Comparison of ENCODE assay signal across 11 mouse cellular contexts in genomic region chr14:54176469-54176868, GRCm38 (mm10).
A peak's percentile ranks its signal among the peaks of the same experiment; 100 is the strongest.
DNase-seq lines count a peak whose midpoint lies in the region; ATAC-seq lines count a peak whose summit lies in the region.
"Had no signal": no experiment of that assay in that cellular context is flagged by ENCODE, and none has a peak within 500 bp of the region (broad histone marks: within the 10 kb centered on the region; RNA-seq: fewer than 3 reads in every experiment).

No protein-coding gene starts in this region.

- peaks cover 4% of the 10 kb centered on the region; the same call in 1 of the 2 replicates for H3K4me1 ChIP-seq in liver, embryonic 11.5 days (replicated peaks; ENCODE audit: control insufficient read depth, insufficient read depth, low read length)
- no peaks in the 10 kb centered on the region for H3K4me1 ChIP-seq in hindbrain, embryonic 11.5 days (replicated peaks; ENCODE audit: control insufficient read depth, insufficient read depth, low read length)
- peaks cover 12% of the 10 kb centered on the region; the same call in 1 of the 2 replicates for H3K4me1 ChIP-seq in neural tube, embryonic 15.5 days
- H3K4me1 ChIP-seq in forebrain, embryonic 11.5 days (replicated peaks; ENCODE audit: control insufficient read depth, insufficient read depth, low read length) = no peaks in the 10 kb centered on the region

- WGBS in liver, embryonic 11.5 days = 25% methylated on average over 14 of the region's 14 CpGs
- WGBS in hindbrain, embryonic 11.5 days = 39% methylated on average over 14 of the region's 14 CpGs
- WGBS in neural tube, embryonic 15.5 days = 29% methylated on average over 14 of the region's 14 CpGs
- 56% methylated on average over 14 of the region's 14 CpGs for WGBS in forebrain, embryonic 11.5 days

- H3K4me2 ChIP-seq in liver, embryonic 11.5 days = no peak overlapping the region
- H3K4me2 ChIP-seq in hindbrain, embryonic 11.5 days (replicated peaks; ENCODE audit: low read depth, low read length) = no peak overlapping the region
- peak overlapping the region; percentile 7; the same call in 1 of the 2 replicates for H3K4me2 ChIP-seq in neural tube, embryonic 15.5 days
- no peak overlapping the region for H3K4me2 ChIP-seq in forebrain, embryonic 11.5 days (ENCODE audit: low read depth, low read length, severe bottlenecking)

- DNase-seq in liver = peak; percentile 12
- no peak for DNase-seq in liver, embryonic 11.5 days (ENCODE audit: low spot score)
- no peak for DNase-seq in hindbrain, embryonic 11.5 days (ENCODE audit: low spot score)
- no peak for DNase-seq in forebrain, embryonic 11.5 days (ENCODE audit: low spot score)
- DNase-seq in adipocyte (ENCODE audit: low spot score) = no peak
- DNase-seq: kidney, adult 18-20 months; lung, adult 18-20 months; right cerebral cortex, postnatal 25 days; thymus, postnatal 4 days had no signal

- no peak overlapping the region for H3K27ac ChIP-seq in liver, embryonic 11.5 days (ENCODE audit: low read depth, low read length)
- no peak overlapping the region for H3K27ac ChIP-seq in hindbrain, embryonic 11.5 days (ENCODE audit: low read depth, low read length)
- H3K27ac ChIP-seq in neural tube, embryonic 15.5 days (replicated peaks) = no peak overlapping the region
- no peak overlapping the region for H3K27ac ChIP-seq in forebrain, embryonic 11.5 days (ENCODE audit: low read depth, low read length)

- no peaks in the 10 kb centered on the region for H3K9me3 ChIP-seq in liver, embryonic 11.5 days (ENCODE audit: control insufficient read depth, low read length)
- H3K9me3 ChIP-seq in hindbrain, embryonic 11.5 days (ENCODE audit: control insufficient read depth, low read length) = no peaks in the 10 kb centered on the region
- H3K9me3 ChIP-seq in neural tube, embryonic 15.5 days (replicated peaks) = no peaks in the 10 kb centered on the region
- no peaks in the 10 kb centered on the region for H3K9me3 ChIP-seq in forebrain, embryonic 11.5 days (ENCODE audit: control insufficient read depth, low read length)

- no peak overlapping the region for H3K4me3 ChIP-seq in liver, embryonic 11.5 days (ENCODE audit: low read depth, low read length)
- no peak overlapping the region for H3K4me3 ChIP-seq in hindbrain, embryonic 11.5 days (ENCODE audit: low read depth, low read length)
- H3K4me3 ChIP-seq in neural tube, embryonic 15.5 days (replicated peaks) = no peak overlapping the region
- H3K4me3 ChIP-seq in forebrain, embryonic 11.5 days (ENCODE audit: low read depth, low read length) = no peak overlapping the region

- no peak overlapping the region for H3K9ac ChIP-seq in liver, embryonic 11.5 days (ENCODE audit: low read depth, low read length)
- H3K9ac ChIP-seq in hindbrain, embryonic 11.5 days (ENCODE audit: low read depth, low read length) = no peak overlapping the region
- no peak overlapping the region for H3K9ac ChIP-seq in neural tube, embryonic 15.5 days (replicated peaks)
- H3K9ac ChIP-seq in forebrain, embryonic 11.5 days (ENCODE audit: low read length) = no peak overlapping the region

- H3K36me3 ChIP-seq in liver, embryonic 11.5 days (ENCODE audit: control insufficient read depth, insufficient read depth, low read length) = no peaks in the 10 kb centered on the region
- H3K36me3 ChIP-seq in hindbrain, embryonic 11.5 days (ENCODE audit: control insufficient read depth, insufficient read depth, low read length) = no peaks in the 10 kb centered on the region
- no peaks in the 10 kb centered on the region for H3K36me3 ChIP-seq in neural tube, embryonic 15.5 days
- no peaks in the 10 kb centered on the region for H3K36me3 ChIP-seq in forebrain, embryonic 11.5 days (ENCODE audit: control insufficient read depth, insufficient read depth, low read length)

- no peak for ATAC-seq in liver, embryonic 11.5 days (replicated peaks; ENCODE audit: low FRiP score)
- peak; percentile 54; the same call in 1 of the 2 replicates for ATAC-seq in hindbrain, embryonic 11.5 days (ENCODE audit: low FRiP score)
- peak; percentile 74 for ATAC-seq in megakaryocyte-erythroid progenitor cell, adult 5-6 weeks (replicated peaks; ENCODE audit: low FRiP score, low TSS enrichment, poor library complexity, severe bottlenecking)
- no peak for ATAC-seq in neural tube, embryonic 15.5 days (ENCODE audit: low FRiP score)
- no peak for ATAC-seq in forebrain, embryonic 11.5 days (replicated peaks; ENCODE audit: low FRiP score)

- peaks cover 8% of the 10 kb centered on the region for H3K27me3 ChIP-seq in liver, embryonic 11.5 days (replicated peaks; ENCODE audit: control insufficient read depth, insufficient read depth, low read length)
- no peaks in the 10 kb centered on the region for H3K27me3 ChIP-seq in hindbrain, embryonic 11.5 days (ENCODE audit: control insufficient read depth, insufficient read depth, low read length)
- H3K27me3 ChIP-seq in neural tube, embryonic 15.5 days (replicated peaks) = no peaks in the 10 kb centered on the region
- H3K27me3 ChIP-seq in forebrain, embryonic 11.5 days (ENCODE audit: control insufficient read depth, insufficient read depth, low read length) = no peaks in the 10 kb centered on the region

Comparison
In these comparisons a context has a peak if more than half of its experiments do, and no peak if none do; other contexts are left out.
1. ATAC-seq: peak in hindbrain, embryonic 11.5 days (single experiment) and megakaryocyte-erythroid progenitor cell, adult 5-6 weeks (single experiment); none in liver, embryonic 11.5 days (single experiment), neural tube, embryonic 15.5 days (single experiment) and forebrain, embryonic 11.5 days (single experiment).